Comparison of ENCODE assay signal across 18 mouse cellular contexts in the genomic region with DNA sequence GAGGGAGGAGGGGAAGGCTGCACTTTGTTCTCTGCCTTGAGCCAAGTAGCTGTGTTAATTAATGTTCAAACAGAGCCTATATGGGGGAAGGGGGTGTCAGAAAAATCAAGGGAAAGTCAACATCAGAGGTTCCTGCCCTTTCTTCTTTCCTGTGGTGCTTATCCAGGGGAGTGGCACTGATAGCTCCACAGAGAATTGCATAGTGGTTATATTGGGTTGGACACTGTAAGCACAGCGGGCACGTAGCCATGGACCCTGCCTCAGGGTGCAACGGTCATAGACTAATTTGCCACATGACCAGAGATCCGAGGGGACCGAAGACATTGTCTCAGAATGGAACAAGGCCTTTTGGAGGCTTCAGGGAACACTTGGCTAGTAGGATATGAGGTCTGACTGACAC. TPM values are rescaled to one million over a fixed set of nuclear protein-coding genes. Genes with fewer than 3 reads are reported as not detected.
A peak's percentile ranks its signal among the peaks of the same experiment; 100 is the strongest.
DNase-seq lines count a peak whose midpoint lies in the region; ATAC-seq and TF ChIP-seq lines count a peak whose summit lies in the region.
"Had no signal": no experiment of that assay in that cellular context is flagged by ENCODE, and none has a peak within 500 bp of the region (broad histone marks: within the 10 kb centered on the region; RNA-seq: fewer than 3 reads in every experiment).

A gene (minus strand): TSS at position 18 of the 400 bp plus-strand sequence.

- H3K36me3 ChIP-seq in erythroblast, embryonic 14.5 days (ENCODE audit: control insufficient read depth) = no peaks in the 10 kb centered on the region; the same call in 1 of the 2 replicates
- H3K36me3 ChIP-seq in kidney, adult 2 months (ENCODE audit: control insufficient read depth, insufficient read depth, low read length) = no peaks in the 10 kb centered on the region
- no peaks in the 10 kb centered on the region for H3K36me3 ChIP-seq in stomach, embryonic 16.5 days (ENCODE audit: control insufficient read depth, insufficient read depth, low read length)
- H3K36me3 ChIP-seq in forebrain, embryonic 14.5 days (ENCODE audit: control insufficient read depth, insufficient read depth, low read length) = no peaks in the 10 kb centered on the region
- H3K36me3 ChIP-seq: embryonic facial prominence, embryonic 13.5 days; forebrain, embryonic 12.5 days; hindbrain, embryonic 15.5 days; limb, embryonic 13.5 days had no signal

- no peaks in the 10 kb centered on the region for H3K4me1 ChIP-seq in erythroblast, embryonic 14.5 days (ENCODE audit: control insufficient read depth)
- peaks cover 2% of the 10 kb centered on the region; the same call in 1 of the 2 replicates for H3K4me1 ChIP-seq in kidney, adult 2 months (ENCODE audit: control insufficient read depth, insufficient read depth, low read length)
- no peaks in the 10 kb centered on the region for H3K4me1 ChIP-seq in stomach, embryonic 16.5 days (ENCODE audit: control insufficient read depth, insufficient read depth, low read length)
- H3K4me1 ChIP-seq in forebrain, embryonic 14.5 days (ENCODE audit: control insufficient read depth, insufficient read depth, low read length) = no peaks in the 10 kb centered on the region
- H3K4me1 ChIP-seq: embryonic facial prominence, embryonic 13.5 days; forebrain, embryonic 12.5 days; hindbrain, embryonic 15.5 days; limb, embryonic 13.5 days had no signal

- ATAC-seq in erythroblast, adult 5-6 weeks (replicated peaks; ENCODE audit: low FRiP score, poor library complexity, severe bottlenecking) = no peak
- peak; percentile 88 for ATAC-seq in stomach, embryonic 16.5 days (ENCODE audit: insufficient read depth, low FRiP score)
- ATAC-seq in forebrain, embryonic 14.5 days = no peak

- WGBS in kidney, adult 2 months = 46% methylated on average over 5 of the region's 5 CpGs
- WGBS in stomach, embryonic 16.5 days = 55% methylated on average over 5 of the region's 5 CpGs
- WGBS in forebrain, embryonic 14.5 days = 87% methylated on average over 5 of the region's 5 CpGs

- H3K4me3 ChIP-seq in erythroblast, embryonic 14.5 days (replicated peaks) = peak within 1 kb of the TSS; percentile 4
- H3K4me3 ChIP-seq in kidney, adult 2 months (ENCODE audit: insufficient read depth, low read depth, low read length) = peak within 1 kb of the TSS; percentile 51
- H3K4me3 ChIP-seq in stomach, embryonic 16.5 days (replicated peaks; ENCODE audit: low read length) = peak within 1 kb of the TSS; percentile 30
- H3K4me3 ChIP-seq in forebrain, embryonic 14.5 days (ENCODE audit: low read depth, low read length) = no peak within 1 kb of the TSS
- H3K4me3 ChIP-seq: embryonic facial prominence, embryonic 13.5 days; forebrain, embryonic 12.5 days; gastrocnemius, adult 2 months; heart, adult 2 months; hindbrain, embryonic 15.5 days; limb, embryonic 13.5 days; myocyte had no signal

- DNase-seq in kidney, adult 2 months = peak; percentile 91
- DNase-seq in kidney, postnatal 4 days = peak; percentile 29 to 60
- DNase-seq in forebrain, embryonic 14.5 days (ENCODE audit: low spot score) = no peak
- no peak for DNase-seq in frontal cortex, postnatal 10 days (ENCODE audit: low spot score in 2 of 2)
- DNase-seq in layer of hippocampus, adult 11-12 months (ENCODE audit: low spot score) = no peak
- DNase-seq: gastrocnemius, adult 2 months; heart, adult 2 months; thymus, postnatal 14 days had no signal

- H3K9ac ChIP-seq in stomach, embryonic 16.5 days (ENCODE audit: low read length) = peak within 1 kb of the TSS; percentile 54; the same call in 1 of the 2 replicates
- no peak within 1 kb of the TSS for H3K9ac ChIP-seq in forebrain, embryonic 14.5 days (ENCODE audit: low read length)
- H3K9ac ChIP-seq: embryonic facial prominence, embryonic 13.5 days; forebrain, embryonic 12.5 days; hindbrain, embryonic 15.5 days; limb, embryonic 13.5 days had no signal

- TF ChIP-seq POLR2A in kidney, adult 2 months (IDR thresholded peaks at IDR 0.05; ENCODE audit: low read depth, low read length) = no peak

- no peaks in the 10 kb centered on the region for H3K27me3 ChIP-seq in erythroblast, embryonic 14.5 days (ENCODE audit: control insufficient read depth)
- no peaks in the 10 kb centered on the region for H3K27me3 ChIP-seq in kidney, adult 2 months (replicated peaks; ENCODE audit: control insufficient read depth, insufficient read depth, low read length)
- no peaks in the 10 kb centered on the region for H3K27me3 ChIP-seq in stomach, embryonic 16.5 days (ENCODE audit: control insufficient read depth, insufficient read depth, low read length)
- no peaks in the 10 kb centered on the region for H3K27me3 ChIP-seq in forebrain, embryonic 14.5 days (replicated peaks; ENCODE audit: control insufficient read depth, insufficient read depth, low read length)
- H3K27me3 ChIP-seq: embryonic facial prominence, embryonic 13.5 days; forebrain, embryonic 12.5 days; hindbrain, embryonic 15.5 days; limb, embryonic 13.5 days had no signal

- no peaks in the 10 kb centered on the region for H3K9me3 ChIP-seq in erythroblast, embryonic 14.5 days (ENCODE audit: control insufficient read depth, low read length)
- no peaks in the 10 kb centered on the region for H3K9me3 ChIP-seq in stomach, embryonic 16.5 days (replicated peaks; ENCODE audit: control insufficient read depth, low read length)
- no peaks in the 10 kb centered on the region for H3K9me3 ChIP-seq in forebrain, embryonic 14.5 days (replicated peaks; ENCODE audit: control insufficient read depth, low read length)
- H3K9me3 ChIP-seq: embryonic facial prominence, embryonic 13.5 days; forebrain, embryonic 12.5 days; hindbrain, embryonic 15.5 days; limb, embryonic 13.5 days had no signal

- peak within 1 kb of the TSS; percentile 90 for H3K27ac ChIP-seq in kidney, adult 2 months (ENCODE audit: insufficient read depth, low read depth, low read length)
- peak within 1 kb of the TSS; percentile 92 for H3K27ac ChIP-seq in stomach, embryonic 16.5 days (ENCODE audit: low read length)
- no peak within 1 kb of the TSS for H3K27ac ChIP-seq in forebrain, embryonic 14.5 days (ENCODE audit: low read depth, low read length)
- H3K27ac ChIP-seq: embryonic facial prominence, embryonic 13.5 days; forebrain, embryonic 12.5 days; gastrocnemius, adult 2 months; heart, adult 2 months; hindbrain, embryonic 15.5 days; limb, embryonic 13.5 days had no signal

- no peak for TF ChIP-seq CTCF in kidney, adult 2 months (conservative IDR thresholded peaks at IDR 0.05; ENCODE audit: insufficient read depth, insufficient read length, low read depth, low read length)

- H3K4me2 ChIP-seq in stomach, embryonic 16.5 days (ENCODE audit: low read depth, low read length) = peak within 1 kb of the TSS; percentile 38; the same call in 1 of the 2 replicates
- no peak within 1 kb of the TSS for H3K4me2 ChIP-seq in forebrain, embryonic 14.5 days (ENCODE audit: low read length)
- H3K4me2 ChIP-seq: embryonic facial prominence, embryonic 13.5 days; forebrain, embryonic 12.5 days; hindbrain, embryonic 15.5 days; limb, embryonic 13.5 days; midbrain, embryonic 11.5 days had no signal

RNA-seq across cellular contexts. Expression of the gene that starts here (rescaled TPM):
- polyA plus RNA-seq in erythroblast, embryonic 14.5 days (2012) = 0.05 TPM in 1 of 2 replicates, not detected in the other
- total RNA-seq in erythroblast, adult 5-6 weeks (2015; ENCODE audit: low replicate concordance) = not detected in 2 replicates
- not detected in 2 replicates for total RNA-seq in erythroblast, adult 5-6 weeks (2017; ENCODE audit: low replicate concordance)
- polyA plus RNA-seq in kidney, adult 2 months (2012; rRNA removed) = 780 and 833 TPM in 2 replicates
- 24.4 and 34.2 TPM in 2 replicates for polyA plus RNA-seq in stomach, embryonic 16.5 days (2015; fragmentation: Nextera tagmentation; extraction: Ambion mirVana)
- polyA plus RNA-seq in forebrain, embryonic 14.5 days (2014; fragmentation: Nextera tagmentation; extraction: Ambion mirVana) = not detected in 2 replicates
- total RNA-seq: gastrocnemius, adult 2 months; heart, adult 2 months had no signal
- polyA plus RNA-seq: embryonic facial prominence, embryonic 13.5 days; forebrain, embryonic 12.5 days; heart, adult 2 months; heart, postnatal 0 days; hindbrain, embryonic 15.5 days; limb, embryonic 13.5 days; midbrain, embryonic 11.5 days; myocyte had no signal

Comparison
In these comparisons a context has a peak if more than half of its experiments do, and no peak if none do; other contexts are left out.
1. RNA of the gene that starts here (polyA plus RNA-seq): 780 to 833 TPM in kidney, adult 2 months; 24.4 to 34.2 TPM in stomach, embryonic 16.5 days, not detected in forebrain, embryonic 14.5 days and 0.05 TPM in erythroblast, embryonic 14.5 days; every median in the first group is over 10 times any median in the second.
2. DNase-seq: peak in kidney, adult 2 months (single experiment) and kidney, postnatal 4 days (2 of 2); none in forebrain, embryonic 14.5 days (single experiment), frontal cortex, postnatal 10 days (0 of 2) and layer of hippocampus, adult 11-12 months (single experiment).